Mouse (Mus musculus): Measurements from ENCODE around the gene Gm11060. TPM values are rescaled to one million over a fixed set of nuclear protein-coding genes. Genes with fewer than 3 reads are reported as not detected.

The Gm11060 gene
- polyA plus RNA-seq, 1 experiment: not detected

DNA sequence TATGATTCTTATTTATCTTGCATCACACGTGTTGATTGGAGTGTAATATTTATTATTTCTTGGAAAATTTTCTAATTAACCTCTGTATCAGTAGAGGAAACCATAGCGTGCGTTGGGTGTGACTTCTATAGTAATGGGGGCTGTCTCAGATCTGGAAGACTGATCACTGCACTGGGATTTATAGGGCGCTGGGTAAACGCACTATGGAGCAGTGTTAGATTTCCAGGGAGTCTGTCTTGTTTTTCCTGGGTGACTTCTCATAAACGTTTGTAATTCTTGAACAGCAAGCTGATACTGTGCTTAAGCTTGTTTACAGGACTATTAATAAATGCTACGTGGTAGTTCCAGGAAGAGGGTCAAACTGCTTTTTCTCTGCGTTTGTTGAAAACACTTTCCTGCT is 25.9 kb downstream of the Gm11060 start:
- no peak for DNase-seq (ENCODE audit: low read depth)

DNA sequence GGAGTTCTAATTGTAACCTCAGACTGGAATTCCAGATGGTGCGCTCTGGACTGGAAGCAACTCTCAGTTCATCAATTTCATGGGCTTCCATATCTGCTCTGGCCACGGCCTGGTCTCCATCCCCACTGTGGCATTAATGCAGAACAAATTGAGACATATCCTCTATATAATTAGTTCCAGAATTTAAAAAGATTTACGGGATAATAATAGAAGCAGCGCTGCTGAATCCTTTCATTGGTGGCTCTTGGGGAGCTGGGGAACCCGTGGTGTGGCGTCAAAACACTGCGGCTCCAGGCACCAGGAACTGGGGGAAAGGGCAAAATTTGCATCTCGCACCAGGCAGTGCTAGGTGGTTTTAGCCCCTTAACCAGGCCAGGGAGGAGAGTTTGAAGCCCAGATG is 30.4 kb downstream of the Gm11060 start:
- DNase-seq (ENCODE audit: low read depth): no peak

DNA sequence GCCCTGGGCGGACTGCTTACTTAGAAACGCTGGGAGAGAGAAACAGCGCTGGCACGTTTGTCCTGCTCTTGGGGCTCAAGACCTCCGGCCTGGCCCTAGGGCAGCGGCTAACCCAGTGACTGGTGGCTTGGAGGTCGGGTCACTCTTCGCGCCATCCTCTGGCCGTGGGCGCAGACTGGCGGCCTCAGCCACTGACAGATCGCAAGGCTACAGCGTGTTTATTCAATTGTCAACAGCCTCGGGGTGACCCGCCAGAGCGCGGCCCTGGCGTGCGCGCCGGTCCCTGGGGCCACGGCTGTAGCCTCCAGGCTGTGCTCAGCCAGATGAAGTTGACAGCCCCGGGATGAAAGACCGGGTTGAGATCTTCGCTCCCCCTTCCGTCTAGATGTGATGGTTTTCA is 31.1 kb downstream of the Gm11060 start:
- DNase-seq (ENCODE audit: low read depth): no peak

DNA sequence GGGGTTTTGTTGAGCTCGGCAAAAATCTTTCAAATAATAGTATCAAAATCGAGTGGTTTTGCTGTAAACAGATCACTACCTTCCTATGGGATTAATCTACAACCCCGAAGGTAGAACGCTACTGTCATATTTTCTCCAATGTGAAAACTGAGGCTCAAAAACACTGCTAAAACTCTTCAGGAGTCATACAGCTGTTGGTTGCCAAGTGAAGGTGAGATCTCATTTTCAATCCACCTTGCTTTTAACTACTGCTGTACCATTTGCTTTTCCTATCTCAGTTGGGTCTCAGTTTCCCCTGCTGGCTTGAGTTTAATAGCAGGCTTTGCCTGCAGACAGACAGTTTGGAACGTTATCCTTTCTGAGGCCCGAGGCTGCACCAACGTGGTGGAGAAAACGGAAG is 31.6 kb downstream of the Gm11060 start:
- DNase-seq (ENCODE audit: low read depth): no peak

DNA sequence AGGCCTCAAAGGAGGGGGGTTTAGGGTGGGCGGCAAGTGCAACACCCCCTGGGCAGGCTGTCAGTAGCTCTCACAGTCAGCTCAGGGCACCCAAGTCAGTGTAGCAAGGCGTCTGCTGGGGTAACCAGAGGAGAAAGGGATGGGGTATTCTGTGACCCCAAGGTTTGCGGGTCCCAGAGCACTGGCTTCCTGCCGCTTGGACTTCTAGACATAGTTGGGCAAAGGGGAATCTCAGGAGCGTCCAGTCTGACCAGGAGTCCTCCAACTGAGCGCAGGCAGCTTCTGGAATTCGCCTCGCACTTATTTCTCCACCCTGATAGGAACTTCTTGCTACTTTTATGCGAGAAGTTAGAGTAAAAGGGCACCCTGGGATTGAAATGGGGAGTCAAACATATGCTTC is 32.1 kb downstream of the Gm11060 start:
- no peak for DNase-seq (ENCODE audit: low read depth)

DNA sequence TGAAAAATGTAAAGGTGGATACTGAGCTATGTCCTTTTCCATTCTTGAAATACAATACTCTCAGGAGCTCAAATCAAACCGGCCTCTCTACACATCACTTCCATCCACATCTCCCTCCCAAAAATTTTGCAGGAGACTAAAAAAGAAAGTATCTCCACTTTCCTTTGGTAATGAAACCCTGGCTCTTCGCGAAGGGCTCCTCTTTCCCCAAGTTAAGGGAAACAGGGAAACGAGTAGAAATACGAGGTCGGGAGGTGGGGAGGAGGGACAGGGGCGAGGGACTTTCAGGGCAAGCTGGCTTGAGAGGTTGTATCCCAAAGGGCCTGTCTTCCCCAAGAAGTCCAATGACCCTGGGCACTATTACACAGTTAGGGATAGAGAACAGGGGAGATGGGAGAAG is 32.6 kb downstream of the Gm11060 start:
- DNase-seq (ENCODE audit: low read depth): no peak

DNA sequence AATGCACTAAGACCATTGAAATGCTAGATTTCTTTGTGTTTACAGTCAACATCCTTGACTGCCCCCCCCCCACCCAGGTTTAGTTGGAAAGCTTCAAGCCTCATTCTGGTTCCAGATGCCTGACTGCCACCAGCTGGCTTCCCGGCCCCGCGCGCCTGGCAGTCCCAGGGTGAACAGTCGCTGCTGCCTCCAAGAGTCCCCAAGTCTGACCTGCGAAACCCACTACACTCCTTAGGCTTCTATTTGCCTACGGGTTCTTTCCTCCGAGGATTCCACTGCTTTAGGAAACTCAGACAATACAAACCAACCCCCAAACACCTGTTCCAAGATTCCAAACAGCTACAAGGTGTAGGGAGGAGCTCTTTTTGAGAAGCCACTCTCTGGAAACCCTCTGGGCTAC is 33.4 kb downstream of the Gm11060 start:
- no peak for DNase-seq (ENCODE audit: low read depth)

DNA sequence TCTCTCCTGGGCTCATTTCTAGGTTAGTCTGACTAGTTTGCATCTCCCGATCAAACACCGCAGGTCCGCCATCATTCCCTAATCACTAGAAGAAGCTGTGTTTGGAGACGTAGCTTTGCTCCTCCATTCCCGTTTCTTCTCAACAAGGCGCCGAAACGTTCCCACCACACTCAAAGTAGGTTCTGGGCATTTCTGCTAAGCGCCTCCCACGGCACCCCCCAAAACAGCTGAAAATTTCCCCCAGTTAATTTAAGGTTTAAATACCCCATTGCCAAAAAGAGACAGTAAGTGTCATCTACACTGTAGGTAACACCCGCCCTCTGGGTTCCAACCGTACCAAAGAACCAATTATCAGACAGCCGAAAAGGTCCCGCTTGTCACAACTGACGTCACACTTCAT is 33.8 kb downstream of the Gm11060 start:
- no peak for DNase-seq (ENCODE audit: low read depth)

DNA sequence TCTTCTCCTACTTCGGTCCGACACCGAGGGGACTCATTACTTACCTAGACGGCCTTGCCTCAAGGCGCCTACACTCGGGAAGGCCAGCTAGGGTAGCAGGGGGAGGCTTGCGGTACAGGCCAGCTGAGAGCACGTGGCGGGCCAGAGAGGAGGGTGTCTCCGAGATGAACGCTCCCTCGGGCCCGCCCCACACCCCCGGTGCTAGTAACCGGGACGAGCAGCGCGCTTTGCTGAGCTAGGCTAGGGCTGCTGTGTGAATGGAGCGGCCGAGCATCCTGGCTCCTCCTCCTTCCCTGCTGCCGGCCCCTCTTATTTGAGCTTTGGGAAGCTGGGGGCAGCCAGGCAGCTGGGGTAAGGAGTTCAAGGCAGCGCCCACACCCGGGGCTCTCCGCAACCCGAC is 34.5 kb downstream of the Gm11060 start, which contains the start of gene Wt1:
TSS of gene Wt1 (plus strand) at position 251 of the 400 bp plus-strand sequence.
- no peak for DNase-seq (ENCODE audit: low read depth)

DNA sequence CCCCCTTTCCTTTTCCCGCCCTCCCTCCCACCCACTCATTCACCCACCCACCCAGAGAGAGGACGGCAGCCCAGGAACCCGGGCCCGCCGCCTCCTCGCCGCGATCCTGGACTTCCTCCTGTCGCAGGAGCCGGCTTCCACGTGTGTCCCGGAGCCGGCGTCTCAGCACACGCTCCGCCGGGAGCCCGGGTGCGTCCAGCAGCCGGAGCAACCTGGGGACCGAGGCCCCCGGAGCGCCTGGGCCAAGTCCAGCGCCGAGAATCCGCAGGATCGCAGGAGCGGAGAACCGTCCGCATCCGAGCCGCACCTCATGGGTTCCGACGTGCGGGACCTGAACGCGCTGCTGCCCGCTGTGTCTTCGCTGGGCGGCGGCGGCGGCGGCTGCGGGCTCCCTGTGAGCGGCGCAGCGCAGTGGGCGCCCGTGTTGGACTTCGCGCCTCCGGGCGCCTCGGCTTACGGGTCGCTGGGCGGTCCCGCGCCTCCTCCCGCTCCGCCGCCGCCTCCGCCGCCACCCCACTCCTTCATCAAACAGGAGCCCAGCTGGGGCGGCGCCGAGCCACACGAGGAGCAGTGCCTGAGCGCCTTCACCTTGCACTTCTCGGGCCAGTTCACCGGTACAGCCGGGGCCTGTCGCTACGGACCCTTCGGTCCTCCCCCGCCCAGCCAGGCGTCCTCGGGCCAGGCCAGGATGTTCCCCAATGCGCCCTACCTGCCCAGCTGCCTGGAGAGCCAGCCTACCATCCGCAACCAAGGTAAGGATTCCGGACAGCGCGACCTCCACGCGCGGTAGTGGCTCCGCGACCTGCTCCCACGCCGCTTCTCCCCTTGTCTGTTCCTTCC is 35.1 kb downstream of the Gm11060 start:
- DNase-seq (ENCODE audit: low read depth): no peak

DNA sequence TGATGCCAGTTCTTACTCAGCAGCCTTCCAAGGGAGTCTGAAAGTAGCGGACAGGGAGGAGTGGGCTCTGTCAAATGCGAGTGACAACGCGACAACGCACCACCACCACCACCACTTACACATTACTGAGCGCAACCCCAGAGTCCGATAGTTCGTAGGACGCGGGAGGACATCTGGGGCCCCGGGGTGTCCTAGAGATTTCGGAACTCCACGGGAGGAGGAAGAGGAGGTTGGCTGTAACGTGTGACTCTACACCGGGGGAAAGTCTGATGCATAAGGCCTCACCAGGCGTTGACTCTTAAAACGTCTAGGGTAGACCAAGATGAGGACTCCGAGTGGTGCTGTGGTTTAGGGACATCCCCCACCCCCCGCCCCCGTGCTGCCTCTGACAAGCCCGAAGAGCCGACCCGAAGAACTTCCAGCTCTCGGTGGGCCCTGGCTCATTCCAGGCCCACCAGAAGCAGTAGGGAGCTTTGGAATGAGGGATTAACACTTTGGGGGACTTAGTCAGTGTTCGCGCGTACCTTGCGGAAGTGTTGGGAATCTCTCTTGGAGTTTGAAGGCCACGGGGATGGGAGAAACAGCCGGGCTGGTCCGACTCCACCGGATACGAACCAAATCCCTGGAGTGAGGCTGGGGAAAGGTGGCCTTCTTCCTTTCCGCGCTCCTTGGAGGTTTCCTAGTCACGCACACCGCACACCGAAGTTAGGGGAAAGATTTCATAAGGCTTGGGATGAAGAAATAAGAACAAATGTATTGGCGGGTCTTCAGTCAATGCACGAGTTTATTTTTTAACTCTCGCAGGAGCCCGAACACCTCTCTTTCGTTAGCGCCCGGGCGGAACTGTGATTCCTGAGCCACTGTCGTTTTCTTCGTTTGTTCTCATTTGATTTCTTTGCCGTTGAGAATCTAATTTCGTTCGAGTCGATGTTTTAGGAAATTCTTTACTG is 36.0 kb downstream of the Gm11060 start:
- no peak for DNase-seq (ENCODE audit: low read depth)

DNA sequence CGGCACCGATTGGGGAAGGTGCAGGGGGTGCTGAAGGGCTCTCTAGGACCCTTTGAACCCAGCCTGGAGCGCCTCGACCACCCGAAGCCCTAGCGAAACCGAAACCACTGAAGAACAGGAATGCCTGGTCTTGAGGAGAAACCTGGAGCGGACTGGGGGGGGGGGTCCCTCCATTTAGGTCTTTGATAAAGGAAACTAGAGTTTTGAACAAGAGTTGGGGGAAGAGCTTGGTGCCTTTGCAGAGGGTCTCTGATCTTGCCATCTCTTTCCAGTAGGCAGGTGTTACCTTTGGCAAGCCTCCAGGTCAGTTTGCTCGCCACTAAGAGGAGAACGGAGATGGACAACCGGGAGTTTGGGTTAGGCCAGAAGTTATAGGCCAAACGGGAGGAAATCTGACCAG is 36.7 kb downstream of the Gm11060 start:
- DNase-seq (ENCODE audit: low read depth): no peak

DNA sequence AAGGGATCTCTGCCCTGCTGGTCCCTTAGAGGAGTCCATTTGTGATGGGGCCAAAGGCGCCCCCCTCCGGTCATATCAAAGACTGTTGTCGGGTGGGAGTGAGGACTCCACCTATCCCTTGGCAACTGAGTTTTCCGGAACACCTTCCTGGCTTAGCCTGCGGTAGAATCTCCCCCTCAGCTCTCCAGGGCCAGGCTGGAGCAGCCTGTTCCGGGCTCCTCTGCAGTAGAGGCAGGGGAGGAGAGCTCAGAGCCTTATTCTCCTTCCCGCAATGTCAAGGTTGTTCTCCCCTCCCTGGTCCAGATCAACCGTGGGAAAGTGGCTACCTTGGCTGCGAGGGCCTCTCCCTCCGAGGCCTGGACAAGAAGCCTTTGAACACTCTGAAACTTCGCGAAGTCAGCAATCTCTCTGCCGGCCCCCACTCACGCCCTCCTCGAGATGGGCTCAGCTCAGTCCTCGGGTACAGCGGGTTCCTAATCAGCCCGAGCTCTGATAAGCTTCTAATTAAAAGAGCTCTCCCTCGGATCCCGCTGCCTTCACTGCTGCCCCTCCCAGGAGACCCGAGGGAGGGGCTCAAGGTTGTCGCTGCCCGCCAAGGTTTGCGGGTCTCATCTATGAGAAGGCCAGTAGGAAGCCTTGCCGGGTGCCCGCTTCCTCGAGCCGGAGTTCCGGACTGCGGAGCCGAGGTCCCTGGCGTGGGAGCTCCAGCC is 38.7 kb downstream of the Gm11060 start:
- DNase-seq (ENCODE audit: low read depth): no peak

DNA sequence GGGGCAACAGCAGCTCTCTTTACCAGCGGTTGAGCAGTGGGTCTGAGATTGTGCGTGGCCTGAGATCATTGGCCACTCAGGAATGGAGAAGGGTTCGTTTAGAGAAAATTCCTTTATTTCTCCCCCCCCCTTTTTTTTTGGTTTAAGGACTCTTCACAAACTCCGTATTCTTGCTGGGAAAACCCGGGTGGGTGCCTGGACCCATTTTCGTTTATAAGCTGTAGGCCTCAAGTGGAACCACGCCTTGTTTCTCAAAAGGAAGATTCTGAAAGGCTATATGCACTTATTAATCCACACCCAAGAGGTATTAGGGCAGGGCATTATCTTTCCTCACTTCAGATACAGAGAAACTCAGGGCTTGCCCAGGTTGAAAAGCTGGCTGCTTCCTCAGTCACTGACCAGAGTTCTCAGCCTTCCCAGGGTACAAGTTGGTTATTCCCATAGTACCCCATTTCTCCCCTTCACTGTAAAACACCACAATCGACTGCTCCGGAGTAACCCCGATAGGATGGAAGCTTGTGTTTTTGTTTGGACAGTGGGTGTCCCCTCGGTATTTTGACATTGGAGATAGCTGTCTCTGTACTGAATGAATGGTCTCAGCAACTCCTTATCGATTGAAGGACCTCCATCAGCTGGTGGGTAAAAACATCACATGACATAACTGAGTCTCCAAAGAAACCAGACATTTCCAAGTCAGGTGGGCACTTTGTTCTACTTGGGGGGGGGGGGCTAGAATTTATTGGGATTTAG is 39.4 kb downstream of the Gm11060 start:
- no peak for DNase-seq (ENCODE audit: low read depth)

DNA sequence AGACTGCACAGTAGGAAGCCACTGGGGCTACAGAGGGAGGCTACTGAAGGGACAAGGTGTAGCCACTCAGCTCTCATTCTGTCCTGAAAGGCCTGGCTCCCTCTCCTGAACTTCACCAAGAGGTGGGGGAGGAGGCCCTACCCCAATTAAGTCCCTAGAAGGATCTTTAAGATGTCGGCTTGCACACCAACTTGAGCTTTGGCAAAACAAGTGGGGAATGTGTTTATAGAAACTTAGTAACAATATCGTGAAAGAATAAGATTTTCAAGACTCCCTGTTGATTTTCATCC is 39.9 kb downstream of the Gm11060 start:
- no peak for DNase-seq (ENCODE audit: low read depth)

DNA sequence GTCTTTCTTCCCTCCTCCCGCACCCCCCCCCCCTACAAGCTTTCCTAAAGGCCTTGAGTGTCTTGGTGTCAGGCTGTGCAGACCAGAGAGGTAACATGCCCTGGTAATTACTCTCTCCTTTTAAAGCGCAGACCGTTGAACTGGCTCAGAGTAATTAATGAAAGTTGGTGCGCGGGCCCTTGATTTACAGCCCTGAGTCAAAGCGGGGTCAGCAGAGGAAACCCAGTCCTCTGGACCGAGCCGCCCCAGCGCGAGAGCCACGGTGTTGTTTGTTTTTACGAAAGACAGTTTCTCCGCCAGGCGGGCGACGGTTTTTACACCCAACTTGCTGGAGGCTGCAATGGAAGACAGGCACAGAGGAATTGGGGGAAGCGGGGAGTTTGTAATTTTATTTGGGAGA is 40.5 kb downstream of the Gm11060 start:
- DNase-seq (ENCODE audit: low read depth): no peak

DNA sequence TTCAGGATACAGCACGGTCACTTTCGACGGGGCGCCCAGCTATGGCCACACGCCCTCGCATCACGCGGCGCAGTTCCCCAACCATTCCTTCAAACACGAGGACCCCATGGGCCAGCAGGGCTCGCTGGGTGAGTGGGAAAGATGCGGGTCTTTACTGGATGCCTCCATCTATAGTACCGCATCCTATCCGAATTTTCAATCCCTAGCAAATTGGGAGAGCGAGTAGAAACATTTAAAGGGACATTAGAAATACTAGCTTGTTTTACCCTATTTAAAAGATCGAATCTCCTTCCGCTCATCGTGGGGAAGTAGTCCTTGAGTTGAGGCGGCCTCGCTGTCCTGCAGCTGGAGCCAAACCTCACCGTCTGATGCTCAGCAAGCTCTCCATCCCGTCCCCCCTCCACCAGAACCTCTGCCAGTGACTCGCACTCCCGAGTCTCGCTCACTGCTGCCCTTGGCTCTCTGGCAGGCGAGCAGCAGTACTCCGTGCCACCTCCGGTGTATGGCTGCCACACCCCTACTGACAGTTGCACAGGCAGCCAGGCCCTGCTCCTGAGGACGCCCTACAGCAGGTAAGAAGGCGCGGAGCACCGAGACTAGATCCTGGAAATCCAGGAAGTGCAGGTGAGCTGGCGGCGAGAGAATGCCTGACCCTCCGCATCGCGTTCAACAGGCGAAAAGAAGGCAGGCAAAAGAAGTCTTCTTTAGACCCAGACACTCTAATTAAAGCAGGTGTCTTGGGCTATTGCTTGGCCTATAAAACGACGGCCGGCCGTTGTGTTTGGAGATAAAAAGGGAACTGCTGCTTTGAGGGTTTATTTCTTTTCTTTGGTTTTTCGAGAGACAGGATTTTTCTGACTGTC is 41.3 kb downstream of the Gm11060 start:
- DNase-seq (ENCODE audit: low read depth): no peak

DNA sequence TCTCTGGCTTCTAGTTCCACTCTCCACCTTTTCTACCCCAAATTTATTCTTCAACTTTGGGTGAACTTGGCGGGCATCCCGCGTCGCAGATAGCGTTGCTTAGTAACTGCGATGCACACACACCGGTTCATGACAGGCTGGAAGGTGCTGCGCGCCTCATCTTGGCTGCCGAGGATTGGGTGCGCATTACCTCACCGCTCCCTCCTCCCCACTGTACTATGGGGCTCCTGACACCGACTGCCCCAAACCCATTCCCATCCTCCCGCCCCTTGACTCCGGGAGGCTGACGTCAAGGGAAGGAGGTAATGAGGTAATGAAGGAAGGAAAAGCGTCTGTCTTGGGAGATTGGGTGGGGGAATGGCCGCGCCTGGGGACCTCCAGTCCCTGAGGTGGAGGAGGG is 42.5 kb downstream of the Gm11060 start:
- no peak for DNase-seq (ENCODE audit: low read depth)

DNA sequence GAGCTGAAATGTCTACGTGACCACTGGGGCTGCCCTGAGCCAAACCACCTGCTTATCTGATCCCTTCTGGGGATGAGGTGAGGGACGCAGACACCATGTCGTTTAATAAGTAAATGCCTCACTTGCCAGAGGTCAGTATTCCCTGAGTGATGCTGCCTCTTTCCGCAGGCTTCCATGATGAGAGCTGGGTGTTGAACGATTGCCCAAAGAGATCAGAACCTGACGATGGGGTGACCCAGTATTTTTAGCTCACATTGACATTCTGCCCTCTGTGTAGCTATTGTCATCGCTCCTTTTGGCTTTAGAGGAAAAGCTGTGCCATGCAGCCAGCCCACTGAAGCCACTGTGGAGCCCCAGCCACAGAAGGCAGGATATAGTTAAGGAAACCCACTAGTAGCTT is 47.7 kb downstream of the Gm11060 start:
- DNase-seq (ENCODE audit: low read depth): no peak

DNA sequence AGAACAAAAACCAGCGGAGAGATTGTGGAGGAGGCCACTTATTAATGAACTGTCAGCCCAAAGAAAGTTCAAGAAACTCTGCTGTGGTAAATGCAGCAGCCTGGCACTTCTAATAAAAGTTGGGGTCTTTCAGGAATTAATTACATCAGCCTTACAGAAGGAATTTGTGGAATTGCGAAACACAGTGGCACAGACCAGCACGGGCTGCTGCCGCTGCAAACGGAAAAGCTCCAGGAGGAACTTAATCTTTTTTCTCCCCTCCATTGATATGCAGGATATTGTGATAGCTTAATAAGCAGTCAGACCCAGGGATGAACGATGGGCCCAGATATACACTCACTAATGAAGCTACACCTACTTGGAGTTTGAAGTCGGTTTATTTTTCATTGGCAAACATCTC is 49.6 kb downstream of the Gm11060 start:
- DNase-seq (ENCODE audit: low read depth): no peak

All from gonadal fat pad, adult 2 months (tissue).